Mouse (Mus musculus): ENCODE data around the gene Gm20388. TPM values are rescaled to one million over a fixed set of nuclear protein-coding genes. Genes with fewer than 3 reads are reported as not detected.

Gene Gm20388
- polyA plus RNA-seq, 1 experiment from 2014 or later: not detected

GRCm38 (mm10) chr8:123813892-123814266, 3903.2 kb downstream of the Gm20388 start:
- no peak overlapping the region for H3K27ac ChIP-seq (ENCODE audit: low read depth, low read length)
- H3K9me3 ChIP-seq (ENCODE audit: control insufficient read depth, low read length): no peaks in the 10 kb centered on the region
- WGBS: 86% methylated on average over 4 of the region's 4 CpGs
- no peak for ATAC-seq (ENCODE audit: low FRiP score)
- no peak overlapping the region for H3K4me3 ChIP-seq (ENCODE audit: low read depth, low read length)
- H3K36me3 ChIP-seq (ENCODE audit: control insufficient read depth, insufficient read depth, low read length): no peaks in the 10 kb centered on the region
- no peak overlapping the region for H3K4me2 ChIP-seq
- DNase-seq (ENCODE audit: low spot score, missing footprints): no peak
- peaks cover 3% of the 10 kb centered on the region; the same call in 1 of the 2 replicates for H3K4me1 ChIP-seq (ENCODE audit: control insufficient read depth, insufficient read depth, low read length)
- no peak overlapping the region for H3K9ac ChIP-seq (ENCODE audit: low read length)
- H3K27me3 ChIP-seq (ENCODE audit: control insufficient read depth, insufficient read depth, low read length): no peaks in the 10 kb centered on the region

DNA sequence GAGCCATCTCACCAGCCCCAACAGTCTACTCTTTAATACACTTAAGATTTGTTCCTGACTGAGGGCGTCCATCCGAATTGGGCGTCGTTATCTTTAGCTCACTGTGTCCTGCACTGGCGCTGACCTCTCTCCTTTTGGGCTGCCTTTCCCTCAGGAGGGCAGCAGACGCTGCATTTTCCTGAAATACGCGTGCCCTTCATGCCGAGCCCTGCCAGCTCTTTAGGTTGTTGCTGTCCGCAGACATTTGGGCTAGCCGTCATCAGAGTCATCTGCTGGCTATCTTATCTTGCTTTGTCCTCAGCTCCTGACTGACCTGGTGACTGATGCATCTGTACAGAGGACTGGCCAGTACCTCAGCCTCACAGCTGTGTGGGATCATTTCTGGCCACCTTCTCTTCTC, 3904.7 kb downstream of the Gm20388 start:
- Histone ChIP-seq H3K4me3 (ENCODE audit: low read depth, low read length) (no peak overlapping the region), H3K27ac (ENCODE audit: low read depth, low read length) (no peak overlapping the region)
- WGBS: 88% methylated on average over 11 of the region's 11 CpGs

GRCm38 (mm10) chr8:123816939-123817338, 3906.3 kb downstream of the Gm20388 start:
- H3K4me2 ChIP-seq: no peak overlapping the region
- H3K36me3 ChIP-seq (ENCODE audit: control insufficient read depth, insufficient read depth, low read length): no peaks in the 10 kb centered on the region; the same call in 1 of the 2 replicates
- H3K9ac ChIP-seq (ENCODE audit: low read length): no peak overlapping the region
- WGBS: 93% methylated on average over 8 of the region's 8 CpGs
- ATAC-seq (ENCODE audit: low FRiP score): no peak
- no peak for DNase-seq (ENCODE audit: low spot score, missing footprints)
- H3K4me3 ChIP-seq (ENCODE audit: low read depth, low read length): no peak overlapping the region
- no peaks in the 10 kb centered on the region for H3K4me1 ChIP-seq (ENCODE audit: control insufficient read depth, insufficient read depth, low read length)
- H3K27ac ChIP-seq (ENCODE audit: low read depth, low read length): no peak overlapping the region
- no peaks in the 10 kb centered on the region for H3K27me3 ChIP-seq (ENCODE audit: control insufficient read depth, insufficient read depth, low read length)
- no peaks in the 10 kb centered on the region for H3K9me3 ChIP-seq (ENCODE audit: control insufficient read depth, low read length)

More for the DNA sequence above, 3904.7 kb downstream of the Gm20388 start:
- no peaks in the 10 kb centered on the region for H3K4me1 ChIP-seq (ENCODE audit: control insufficient read depth, insufficient read depth, low read length)
- H3K9ac ChIP-seq (ENCODE audit: low read length): no peak overlapping the region
- H3K9me3 ChIP-seq (ENCODE audit: control insufficient read depth, low read length): no peaks in the 10 kb centered on the region
- DNase-seq (ENCODE audit: low spot score, missing footprints) (no peak), ATAC-seq (ENCODE audit: low FRiP score) (no peak)
- H3K27me3 ChIP-seq (ENCODE audit: control insufficient read depth, insufficient read depth, low read length): no peaks in the 10 kb centered on the region
- no peak overlapping the region for H3K4me2 ChIP-seq
- H3K36me3 ChIP-seq (ENCODE audit: control insufficient read depth, insufficient read depth, low read length): no peaks in the 10 kb centered on the region

GRCm38 (mm10) chr8:123817747-123818146, 3907.1 kb downstream of the Gm20388 start:
- Histone ChIP-seq H3K9me3 (ENCODE audit: control insufficient read depth, low read length) (no peaks in the 10 kb centered on the region), H3K4me2 (no peak overlapping the region), H3K4me3 (ENCODE audit: low read depth, low read length) (no peak overlapping the region), H3K4me1 (ENCODE audit: control insufficient read depth, insufficient read depth, low read length) (no peaks in the 10 kb centered on the region), H3K9ac (ENCODE audit: low read length) (no peak overlapping the region), H3K27ac (ENCODE audit: low read depth, low read length) (no peak overlapping the region), H3K36me3 (ENCODE audit: control insufficient read depth, insufficient read depth, low read length) (no peaks in the 10 kb centered on the region; the same call in 1 of the 2 replicates), H3K27me3 (ENCODE audit: control insufficient read depth, insufficient read depth, low read length) (no peaks in the 10 kb centered on the region)
- no peak for DNase-seq (ENCODE audit: low spot score, missing footprints)
- 93% methylated on average over 11 of the region's 11 CpGs for whole genome bisulfite sequencing
- ATAC-seq (ENCODE audit: low FRiP score): no peak

DNA sequence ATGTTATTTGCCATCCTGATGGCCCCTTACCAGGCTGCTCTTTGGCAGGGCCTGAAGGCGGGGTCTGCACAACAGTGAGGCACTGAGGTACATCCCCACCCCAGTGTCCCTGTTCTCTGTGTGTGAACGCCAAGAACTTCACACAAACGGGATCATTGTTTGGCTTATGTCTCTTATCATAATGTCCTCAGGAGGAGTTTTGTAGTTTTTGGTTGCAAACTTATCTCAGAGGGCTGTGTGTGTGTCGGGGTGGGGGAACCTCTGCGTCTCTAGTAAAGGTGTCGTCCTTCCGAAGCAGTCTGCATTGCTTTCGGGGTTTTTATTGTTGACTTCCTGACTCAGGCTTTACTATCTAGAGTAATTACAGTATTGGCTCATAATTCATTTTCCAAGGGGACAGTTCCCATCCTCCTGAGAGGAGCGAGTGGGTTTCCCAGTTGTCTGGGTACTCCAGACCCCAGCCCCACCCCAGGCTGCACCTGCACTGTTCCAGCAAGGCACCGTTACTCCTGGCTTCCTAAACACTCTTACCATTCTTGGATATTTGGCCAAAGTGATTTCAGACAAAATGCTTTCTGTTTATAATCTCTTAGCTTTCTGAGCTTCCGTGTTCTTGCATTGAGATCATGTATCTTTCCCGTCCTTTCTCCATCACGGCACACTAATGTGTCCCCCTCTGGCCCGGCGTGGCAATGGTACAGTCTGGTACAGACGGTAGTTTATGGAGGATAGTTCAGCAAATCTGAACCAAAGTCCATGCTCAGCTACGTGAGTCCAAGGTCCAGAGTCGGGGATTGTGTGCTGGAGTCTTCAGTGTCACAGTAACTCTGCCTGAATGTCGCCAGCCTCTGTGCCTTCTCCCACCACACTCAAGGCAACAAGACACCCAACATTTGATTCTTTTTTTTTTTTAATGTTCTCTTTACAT, 3909.3 kb downstream of the Gm20388 start:
- DNase-seq (ENCODE audit: low spot score, missing footprints): no peak
- WGBS: 95% methylated on average over 19 of the region's 19 CpGs

DNA sequence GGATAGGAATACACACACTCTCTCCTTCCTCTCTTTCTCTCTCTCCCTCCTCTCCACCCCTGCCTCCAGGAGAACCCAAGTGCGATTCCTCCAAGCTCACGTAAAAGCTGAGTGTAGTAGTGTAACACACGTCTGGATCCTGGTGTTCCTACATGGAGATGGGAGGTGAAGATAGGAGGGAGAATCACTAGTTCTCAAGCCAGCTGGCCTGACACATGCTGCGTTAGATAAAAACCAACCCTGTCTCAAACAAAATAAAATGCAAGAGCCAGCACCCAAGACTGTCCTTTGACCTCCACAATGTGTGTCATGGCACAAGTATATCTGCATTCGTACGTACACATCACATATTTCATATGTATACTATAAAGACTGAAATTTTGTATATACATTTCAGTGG, 3910.1 kb downstream of the Gm20388 start:
- H3K4me3 ChIP-seq (ENCODE audit: low read depth, low read length): no peak overlapping the region
- H3K9me3 ChIP-seq (ENCODE audit: control insufficient read depth, low read length): peaks cover 2% of the 10 kb centered on the region; the same call in 1 of the 2 replicates
- H3K9ac ChIP-seq (ENCODE audit: low read length): no peak overlapping the region
- H3K4me2 ChIP-seq: no peak overlapping the region
- no peaks in the 10 kb centered on the region for H3K4me1 ChIP-seq (ENCODE audit: control insufficient read depth, insufficient read depth, low read length)
- WGBS: 92% methylated on average over 6 of the region's 6 CpGs
- no peaks in the 10 kb centered on the region for H3K27me3 ChIP-seq (ENCODE audit: control insufficient read depth, insufficient read depth, low read length)
- no peak for ATAC-seq (ENCODE audit: low FRiP score)
- peaks cover 4% of the 10 kb centered on the region; the same call in 1 of the 2 replicates for H3K36me3 ChIP-seq (ENCODE audit: control insufficient read depth, insufficient read depth, low read length)
- no peak overlapping the region for H3K27ac ChIP-seq (ENCODE audit: low read depth, low read length)
- no peak for DNase-seq (ENCODE audit: low spot score, missing footprints)

More for the DNA sequence above, 3909.3 kb downstream of the Gm20388 start:
- Histone ChIP-seq H3K9ac (ENCODE audit: low read length) (no peak overlapping the region), H3K27ac (ENCODE audit: low read depth, low read length) (no peak overlapping the region), H3K9me3 (ENCODE audit: control insufficient read depth, low read length) (peaks cover 2% of the 10 kb centered on the region; the same call in 1 of the 2 replicates), H3K4me2 (no peak overlapping the region), H3K4me3 (ENCODE audit: low read depth, low read length) (no peak overlapping the region), H3K27me3 (ENCODE audit: control insufficient read depth, insufficient read depth, low read length) (no peaks in the 10 kb centered on the region), H3K4me1 (ENCODE audit: control insufficient read depth, insufficient read depth, low read length) (no peaks in the 10 kb centered on the region), H3K36me3 (ENCODE audit: control insufficient read depth, insufficient read depth, low read length) (peaks cover 4% of the 10 kb centered on the region; the same call in 1 of the 2 replicates)
- no peak for ATAC-seq (ENCODE audit: low FRiP score)

DNA sequence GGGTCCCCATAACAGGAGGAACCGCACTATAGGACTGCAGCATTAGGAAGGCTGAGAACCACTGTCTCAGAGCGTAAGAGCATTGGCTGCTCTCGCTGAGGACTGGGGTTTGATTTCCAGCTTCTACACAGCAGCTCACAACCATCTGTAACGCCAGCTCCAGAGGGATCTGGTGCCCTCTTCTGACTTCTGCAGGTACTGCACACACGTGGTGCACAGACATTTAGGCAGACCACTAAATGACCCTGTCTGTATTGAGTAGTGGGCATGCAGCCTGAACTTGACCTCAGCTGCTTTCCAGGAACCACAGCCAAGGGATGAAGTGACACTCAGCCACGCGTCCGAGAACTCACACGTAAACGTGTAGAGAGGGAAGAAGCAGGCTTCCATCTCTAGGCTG, 3912.5 kb downstream of the Gm20388 start:
- Histone ChIP-seq H3K9ac (ENCODE audit: low read length) (no peak overlapping the region), H3K27ac (ENCODE audit: low read depth, low read length) (no peak overlapping the region), H3K4me3 (ENCODE audit: low read depth, low read length) (no peak overlapping the region), H3K27me3 (ENCODE audit: control insufficient read depth, insufficient read depth, low read length) (no peaks in the 10 kb centered on the region), H3K36me3 (ENCODE audit: control insufficient read depth, insufficient read depth, low read length) (peaks cover 8% of the 10 kb centered on the region), H3K4me1 (ENCODE audit: control insufficient read depth, insufficient read depth, low read length) (no peaks in the 10 kb centered on the region), H3K9me3 (ENCODE audit: control insufficient read depth, low read length) (peaks cover 2% of the 10 kb centered on the region; the same call in 1 of the 2 replicates), H3K4me2 (no peak overlapping the region)
- ATAC-seq (ENCODE audit: low FRiP score) (no peak), DNase-seq (ENCODE audit: low spot score, missing footprints) (no peak)
- WGBS: 94% methylated on average over 10 of the region's 10 CpGs

- H3K27ac ChIP-seq (ENCODE audit: low read depth, low read length): no peak overlapping the region
- no peak for ATAC-seq (ENCODE audit: low FRiP score)
- DNase-seq (ENCODE audit: low spot score, missing footprints): no peak
- no peak overlapping the region for H3K4me2 ChIP-seq
- peaks cover 2% of the 10 kb centered on the region; the same call in 1 of the 2 replicates for H3K9me3 ChIP-seq (ENCODE audit: control insufficient read depth, low read length)
- WGBS: 96% methylated on average over 18 of the region's 18 CpGs
- H3K9ac ChIP-seq (ENCODE audit: low read length): no peak overlapping the region
- no peaks in the 10 kb centered on the region for H3K4me1 ChIP-seq (ENCODE audit: control insufficient read depth, insufficient read depth, low read length)
- H3K27me3 ChIP-seq (ENCODE audit: control insufficient read depth, insufficient read depth, low read length): no peaks in the 10 kb centered on the region
- peaks cover 8% of the 10 kb centered on the region for H3K36me3 ChIP-seq (ENCODE audit: control insufficient read depth, insufficient read depth, low read length)
- no peak overlapping the region for H3K4me3 ChIP-seq (ENCODE audit: low read depth, low read length)
Measured at GRCm38 (mm10) chr8:123823532-123824123, 3913.0 kb downstream of the Gm20388 start.

- Histone ChIP-seq H3K9me3 (ENCODE audit: control insufficient read depth, low read length) (peaks cover 2% of the 10 kb centered on the region; the same call in 1 of the 2 replicates), H3K27ac (ENCODE audit: low read depth, low read length) (no peak overlapping the region), H3K4me2 (no peak overlapping the region), H3K4me3 (ENCODE audit: low read depth, low read length) (no peak overlapping the region), H3K9ac (ENCODE audit: low read length) (no peak overlapping the region), H3K27me3 (ENCODE audit: control insufficient read depth, insufficient read depth, low read length) (no peaks in the 10 kb centered on the region), H3K36me3 (ENCODE audit: control insufficient read depth, insufficient read depth, low read length) (peaks cover 16% of the 10 kb centered on the region), H3K4me1 (ENCODE audit: control insufficient read depth, insufficient read depth, low read length) (no peaks in the 10 kb centered on the region)
- ATAC-seq (ENCODE audit: low FRiP score) (no peak), DNase-seq (ENCODE audit: low spot score, missing footprints) (no peak)
- WGBS: 67% methylated on average over 9 of the region's 9 CpGs
Measured at GRCm38 (mm10) chr8:123826001-123826400, 3915.4 kb downstream of the Gm20388 start.

Data from midbrain, embryonic 11.5 days (tissue).